Mouse (Mus musculus): ENCODE data around the gene Sergef.

GRCm38 (mm10) chr7:46514981-46515380, 124.6 kb downstream of the Sergef start:
- TF ChIP-seq CTCF (IDR thresholded peaks at IDR 0.05; ENCODE audit: extremely low read depth, insufficient read depth, low read length) (no peak), POLR2A (IDR thresholded peaks at IDR 0.05; ENCODE audit: extremely low read depth, insufficient read depth, low read length) (no peak)
